Mouse (Mus musculus): ENCODE results near the gene Rfx7.

DNA sequence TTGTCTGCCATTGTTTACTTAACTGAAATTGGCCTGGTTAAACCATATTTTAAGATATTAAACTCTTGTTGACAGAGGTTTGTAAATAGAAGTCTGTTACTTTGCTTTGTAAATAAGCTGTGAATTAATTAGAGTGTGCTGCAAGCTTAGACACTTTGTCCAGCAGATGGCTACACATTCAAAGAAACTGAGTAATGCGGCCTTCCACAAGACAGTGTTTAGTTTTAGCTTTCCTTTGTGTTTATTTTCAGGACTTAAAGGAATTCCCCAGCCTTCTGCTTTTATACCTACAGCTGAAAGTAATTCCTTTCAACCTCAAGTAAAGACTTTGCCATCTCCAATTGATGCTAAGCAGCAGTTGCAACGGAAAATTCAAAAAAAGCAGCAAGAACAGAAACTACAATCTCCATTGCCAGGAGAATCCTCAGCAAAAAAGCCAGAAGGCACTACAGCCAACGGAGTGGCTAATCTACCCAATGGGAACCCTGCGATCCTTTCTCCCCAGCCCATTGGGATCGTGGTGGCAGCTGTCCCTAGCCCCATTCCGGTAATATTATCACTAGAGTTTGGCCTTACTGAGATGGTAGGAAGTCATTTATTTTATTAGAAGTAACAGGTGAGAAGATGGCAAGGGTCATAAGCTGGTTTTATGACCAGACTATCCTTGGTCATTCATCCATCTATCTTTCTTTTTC lies 82.9 kb downstream of the Rfx7 start:
- TF ChIP-seq CTCF (IDR thresholded peaks at IDR 0.05; ENCODE audit: extremely low read depth, insufficient read length, insufficient replicate concordance, low read depth, low read length): no peak
- no peak for TF ChIP-seq POLR2A (IDR thresholded peaks at IDR 0.05; ENCODE audit: low read depth, low read length)

Measured in small intestine, adult 2 months (tissue).